Mouse (Mus musculus): Measurements from ENCODE around the gene Srp9. TPM values are rescaled to one million over a fixed set of nuclear protein-coding genes. Genes with fewer than 3 reads are reported as not detected.
A peak's percentile ranks its signal among the peaks of the same experiment; 100 is the strongest.

The Srp9 gene
- polyA plus RNA-seq, 1 experiment, result 53.1 TPM

GRCm38 (mm10) chr1:182139937-182140336, 15.4 kb downstream of the Srp9 start:
- Histone ChIP-seq H3K9me3 (no peaks in the 10 kb centered on the region), H3K27me3 (replicated peaks) (peaks cover 12% of the 10 kb centered on the region), H3K36me3 (replicated peaks; ENCODE audit: low read length) (no peaks in the 10 kb centered on the region), H3K4me1 (peaks cover 49% of the 10 kb centered on the region), H3K4me3 (replicated peaks) (peak overlapping the region; percentile 42)
- TF ChIP-seq FLI1 (IDR thresholded peaks at IDR 0.05; ENCODE audit: low read length) (no peak), GATA1 (IDR thresholded peaks at IDR 0.05; ENCODE audit: borderline replicate concordance, low read length) (no peak)

GRCm38 (mm10) chr1:182140370-182140769, 15.8 kb downstream of the Srp9 start:
- H3K4me3 ChIP-seq (replicated peaks), result peak overlapping the region; percentile 44

GRCm38 (mm10) chr1:182142725-182143124, 18.2 kb downstream of the Srp9 start:
- Histone ChIP-seq H3K27me3 (replicated peaks) (peaks cover 12% of the 10 kb centered on the region), H3K4me1 (peaks cover 67% of the 10 kb centered on the region), H3K36me3 (replicated peaks; ENCODE audit: low read length) (no peaks in the 10 kb centered on the region), H3K4me3 (replicated peaks) (no peak overlapping the region), H3K9me3 (no peaks in the 10 kb centered on the region)
- TF ChIP-seq FLI1 (IDR thresholded peaks at IDR 0.05; ENCODE audit: low read length) (no peak), GATA1 (IDR thresholded peaks at IDR 0.05; ENCODE audit: borderline replicate concordance, low read length) (no peak)

More at GRCm38 (mm10) chr1:182140370-182140769, 15.8 kb downstream of the Srp9 start:
- Histone ChIP-seq H3K9me3 (no peaks in the 10 kb centered on the region), H3K4me1 (peaks cover 54% of the 10 kb centered on the region), H3K27me3 (replicated peaks) (peaks cover 12% of the 10 kb centered on the region), H3K36me3 (replicated peaks; ENCODE audit: low read length) (no peaks in the 10 kb centered on the region)
- TF ChIP-seq GATA1 (IDR thresholded peaks at IDR 0.05; ENCODE audit: borderline replicate concordance, low read length), result no peak
- no peak for TF ChIP-seq FLI1 (IDR thresholded peaks at IDR 0.05; ENCODE audit: low read length)

- no peaks in the 10 kb centered on the region for H3K36me3 ChIP-seq (replicated peaks; ENCODE audit: low read length)
- no peaks in the 10 kb centered on the region for H3K9me3 ChIP-seq
- H3K27me3 ChIP-seq (replicated peaks), result peaks cover 12% of the 10 kb centered on the region
- no peak overlapping the region for H3K4me3 ChIP-seq (replicated peaks)
- TF ChIP-seq FLI1 (IDR thresholded peaks at IDR 0.05; ENCODE audit: low read length) (no peak), GATA1 (IDR thresholded peaks at IDR 0.05; ENCODE audit: borderline replicate concordance, low read length) (no peak)
- H3K4me1 ChIP-seq, result peaks cover 73% of the 10 kb centered on the region
These were observed 18.8 kb downstream of the Srp9 start for GRCm38 (mm10) chr1:182143288-182143687.

- TF ChIP-seq GATA1 (IDR thresholded peaks at IDR 0.05; ENCODE audit: borderline replicate concordance, low read length) (no peak), FLI1 (IDR thresholded peaks at IDR 0.05; ENCODE audit: low read length) (no peak)
- Histone ChIP-seq H3K36me3 (replicated peaks; ENCODE audit: low read length) (peaks cover under 1% of the 10 kb centered on the region), H3K27me3 (replicated peaks) (peaks cover 2% of the 10 kb centered on the region), H3K9me3 (peaks cover under 1% of the 10 kb centered on the region; the same call in 1 of the 2 replicates), H3K4me3 (replicated peaks) (no peak overlapping the region), H3K4me1 (peaks cover 77% of the 10 kb centered on the region)
These were observed 21.0 kb downstream of the Srp9 start for GRCm38 (mm10) chr1:182145546-182145945.

- Histone ChIP-seq H3K4me3 (replicated peaks) (no peak overlapping the region), H3K9me3 (peaks cover 3% of the 10 kb centered on the region; the same call in 1 of the 2 replicates), H3K27me3 (replicated peaks) (no peaks in the 10 kb centered on the region), H3K4me1 (peaks cover 59% of the 10 kb centered on the region), H3K36me3 (replicated peaks; ENCODE audit: low read length) (peaks cover 3% of the 10 kb centered on the region)
- TF ChIP-seq FLI1 (IDR thresholded peaks at IDR 0.05; ENCODE audit: low read length) (no peak), GATA1 (IDR thresholded peaks at IDR 0.05; ENCODE audit: borderline replicate concordance, low read length) (no peak)
These were observed 24.5 kb downstream of the Srp9 start for GRCm38 (mm10) chr1:182148864-182149514.

GRCm38 (mm10) chr1:182149966-182150365, 25.4 kb downstream of the Srp9 start:
- peaks cover 3% of the 10 kb centered on the region; the same call in 1 of the 2 replicates for H3K9me3 ChIP-seq
- TF ChIP-seq FLI1 (IDR thresholded peaks at IDR 0.05; ENCODE audit: low read length) (no peak), GATA1 (IDR thresholded peaks at IDR 0.05; ENCODE audit: borderline replicate concordance, low read length) (no peak)
- no peaks in the 10 kb centered on the region for H3K27me3 ChIP-seq (replicated peaks)
- no peak overlapping the region for H3K4me3 ChIP-seq (replicated peaks)
- H3K4me1 ChIP-seq, result peaks cover 49% of the 10 kb centered on the region
- peaks cover 3% of the 10 kb centered on the region for H3K36me3 ChIP-seq (replicated peaks; ENCODE audit: low read length)

- Histone ChIP-seq H3K4me3 (replicated peaks) (no peak overlapping the region), H3K36me3 (replicated peaks; ENCODE audit: low read length) (no peaks in the 10 kb centered on the region), H3K9me3 (no peaks in the 10 kb centered on the region), H3K4me1 (peaks cover 9% of the 10 kb centered on the region), H3K27me3 (replicated peaks) (peaks cover 2% of the 10 kb centered on the region)
- no peak for TF ChIP-seq GATA1 (IDR thresholded peaks at IDR 0.05; ENCODE audit: borderline replicate concordance, low read length)
- no peak for TF ChIP-seq FLI1 (IDR thresholded peaks at IDR 0.05; ENCODE audit: low read length)
These were observed 33.2 kb downstream of the Srp9 start for GRCm38 (mm10) chr1:182157734-182158133.

GRCm38 (mm10) chr1:182159575-182159974, 35.0 kb downstream of the Srp9 start:
- TF ChIP-seq FLI1 (IDR thresholded peaks at IDR 0.05; ENCODE audit: low read length), result no peak
- no peak for TF ChIP-seq GATA1 (IDR thresholded peaks at IDR 0.05; ENCODE audit: borderline replicate concordance, low read length)
- Histone ChIP-seq H3K9me3 (no peaks in the 10 kb centered on the region), H3K36me3 (replicated peaks; ENCODE audit: low read length) (no peaks in the 10 kb centered on the region), H3K27me3 (replicated peaks) (peaks cover 2% of the 10 kb centered on the region), H3K4me3 (replicated peaks) (no peak overlapping the region), H3K4me1 (peaks cover 13% of the 10 kb centered on the region)

- peaks cover 13% of the 10 kb centered on the region for H3K4me1 ChIP-seq
- H3K36me3 ChIP-seq (replicated peaks; ENCODE audit: low read length), result no peaks in the 10 kb centered on the region
- no peak overlapping the region for H3K4me3 ChIP-seq (replicated peaks)
- H3K9me3 ChIP-seq, result no peaks in the 10 kb centered on the region
- TF ChIP-seq FLI1 (IDR thresholded peaks at IDR 0.05; ENCODE audit: low read length) (no peak), GATA1 (IDR thresholded peaks at IDR 0.05; ENCODE audit: borderline replicate concordance, low read length) (no peak)
- no peaks in the 10 kb centered on the region for H3K27me3 ChIP-seq (replicated peaks)
These were observed 38.4 kb downstream of the Srp9 start for GRCm38 (mm10) chr1:182162951-182163350.
